Mouse (Mus musculus): ENCODE results near the gene Iqcg. TPM values are rescaled to one million over a fixed set of nuclear protein-coding genes. Genes with fewer than 3 reads are reported as not detected.

Gene Iqcg
- polyA plus RNA-seq, 1 experiment: 0.81 TPM

- no peak for DNase-seq (ENCODE audit: low read depth)
These were observed 74.6 kb downstream of the Iqcg start for GRCm38 (mm10) chr16:32981405-32981804.

GRCm38 (mm10) chr16:32980227-32980626 is 75.8 kb downstream of the Iqcg start:
- DNase-seq (ENCODE audit: low read depth): no peak

GRCm38 (mm10) chr16:32973047-32973446 is 83.0 kb downstream of the Iqcg start:
- DNase-seq (ENCODE audit: low read depth): no peak

- DNase-seq (ENCODE audit: low read depth): no peak
These were observed 83.5 kb downstream of the Iqcg start for GRCm38 (mm10) chr16:32972535-32972934.

Other genes starting within 250 kb of the Iqcg start
- gene Smbd1, start 245.7 kb downstream of the Iqcg start, polyA plus RNA-seq (2012; rRNA removed): 26.6 and 32.6 TPM in 2 replicates
- gene Fyttd1, start 178.7 kb downstream of the Iqcg start, polyA plus RNA-seq (2012; rRNA removed): 17.1 and 18.7 TPM in 2 replicates
- gene Rubcn, start 178.5 kb downstream of the Iqcg start, polyA plus RNA-seq (2012; rRNA removed): 43.3 and 50.3 TPM in 2 replicates
- gene Lrch3, start 142.1 kb downstream of the Iqcg start, polyA plus RNA-seq (2012; rRNA removed): 29.9 and 30.0 TPM in 2 replicates
- 364 and 454 TPM in 2 replicates for gene Rpl35a, start 235 bp upstream of the Iqcg start, polyA plus RNA-seq (2012; rRNA removed)
- 3.5 and 6.1 TPM in 2 replicates for gene Lmln, start 6.3 kb upstream of the Iqcg start, polyA plus RNA-seq (2012; rRNA removed)
- gene Osbpl11, start 128.9 kb upstream of the Iqcg start, polyA plus RNA-seq (2012; rRNA removed): 19.9 and 21.9 TPM in 2 replicates
- 11.9 and 18.0 TPM in 2 replicates for gene Snx4, start 195.2 kb upstream of the Iqcg start, polyA plus RNA-seq (2012; rRNA removed)